Mouse (Mus musculus) forebrain, embryonic 10.5 days (tissue): Measurements from ENCODE around the gene Sult6b2. TPM values are rescaled to one million over a fixed set of nuclear protein-coding genes. Genes with fewer than 3 reads are reported as not detected.
A peak's percentile ranks its signal among the peaks of the same experiment; 100 is the strongest.

Experiments used
- DNase-seq: peaks from one replicate; pipeline ENCODE4 v3.0.0-alpha.2; 2017; ENCODE audit warnings: low spot score; ENCODE audit errors: extremely low spot score
- H3K27ac ChIP-seq: fragments of 300-500 bp; sonication (generic); 2 replicates; pipeline ENCODE4 v1.5.1; 2016; ENCODE audit warnings: mild to moderate bottlenecking
- H3K27me3 ChIP-seq: fragments of 300-500 bp; sonication (generic); 2 replicates; pipeline ENCODE4 v1.6.1; 2016; ENCODE audit warnings: mild to moderate bottlenecking; ENCODE audit not compliant: poor library complexity, severe bottlenecking
- H3K36me3 ChIP-seq: fragments of 300-500 bp; sonication (generic); replicated peaks from 2 replicates; pipeline ENCODE4 v1.6.1; 2016; ENCODE audit warnings: mild to moderate bottlenecking, moderate library complexity
- H3K4me1 ChIP-seq: fragments of 300-500 bp; sonication (generic); 2 replicates; pipeline ENCODE4 v1.6.1; 2016
- H3K4me3 ChIP-seq: fragments of 300-500 bp; sonication (generic); 2 replicates; pipeline ENCODE4 v1.5.1; 2016; ENCODE audit warnings: mild to moderate bottlenecking, moderate library complexity
- H3K9me3 ChIP-seq: fragments of 300-500 bp; sonication (generic); 2 replicates; pipeline ENCODE4 v1.6.1; 2016; ENCODE audit warnings: mild to moderate bottlenecking, moderate library complexity
- WGBS: fragments of 180-500 bp; shearing (Covaris S2); methylation state at CpG from one replicate; pipeline ENCODE4 v1.1.7; 2016; 5-methylcytosine and 5-hydroxymethylcytosine counted together
- polyA plus RNA-seq: library from polyadenylated mRNA; unstranded; fragments of >200 nt; fragmentation: Nextera tagmentation; extraction: Ambion mirVana; gene quantifications from 2 replicates; pipeline ENCODE4 v1.2.1, GENCODE M21; 2016

Sult6b2 gene
- polyA plus RNA-seq, 1 experiment from 2014 or later: 0.06 TPM

- WGBS: 87% methylated on average over 21 of the region's 21 CpGs
- DNase-seq: no peak
Observed at GRCm38 (mm10) chr6:142786106-142786505, 18.2 kb downstream of the Sult6b2 start.

GRCm38 (mm10) chr6:142785343-142785742, 19.0 kb downstream of the Sult6b2 start:
- Histone ChIP-seq H3K9me3 (no peaks in the 10 kb centered on the region), H3K4me3 (no peak overlapping the region), H3K36me3 (no peaks in the 10 kb centered on the region), H3K27me3 (peaks cover 37% of the 10 kb centered on the region), H3K4me1 (peaks cover 24% of the 10 kb centered on the region), H3K27ac (no peak overlapping the region)
- WGBS: 38% methylated on average over 4 of the region's 4 CpGs
- peak; percentile 51 for DNase-seq

More at GRCm38 (mm10) chr6:142786106-142786505, 18.2 kb downstream of the Sult6b2 start:
- Histone ChIP-seq H3K9me3 (no peaks in the 10 kb centered on the region), H3K4me1 (peaks cover 16% of the 10 kb centered on the region), H3K27ac (no peak overlapping the region), H3K36me3 (no peaks in the 10 kb centered on the region), H3K27me3 (peaks cover 37% of the 10 kb centered on the region), H3K4me3 (no peak overlapping the region)

DNA sequence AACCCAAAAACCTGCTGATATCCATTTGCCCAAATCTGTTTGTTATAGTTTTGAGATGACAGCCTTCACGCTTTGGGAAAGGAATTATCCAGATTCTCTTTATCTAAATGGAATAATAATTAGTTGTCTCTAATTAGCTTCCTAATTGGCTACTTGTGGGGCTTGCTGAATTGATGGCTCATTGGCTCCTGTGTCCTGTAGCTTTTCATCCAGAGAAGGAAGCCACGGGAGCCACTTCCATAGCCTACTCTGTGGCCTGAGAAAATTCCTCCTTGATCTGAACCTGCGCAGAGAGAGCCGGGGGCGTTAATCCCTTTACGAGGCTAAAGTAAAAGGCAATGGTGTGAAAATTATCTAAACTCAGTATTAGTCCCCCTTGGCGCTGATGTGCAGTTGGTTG, 23.0 kb downstream of the Sult6b2 start:
- Histone ChIP-seq H3K9me3 (no peaks in the 10 kb centered on the region), H3K27ac (no peak overlapping the region), H3K36me3 (no peaks in the 10 kb centered on the region; the same call in 1 of the 2 replicates), H3K4me3 (no peak overlapping the region), H3K27me3 (peaks cover 49% of the 10 kb centered on the region), H3K4me1 (peaks cover 36% of the 10 kb centered on the region)
- 32% methylated on average over 7 of the region's 7 CpGs for WGBS
- DNase-seq: peak; percentile 34

- peaks cover 49% of the 10 kb centered on the region for H3K27me3 ChIP-seq
- H3K36me3 ChIP-seq: peaks cover under 1% of the 10 kb centered on the region; the same call in 1 of the 2 replicates
- no peak overlapping the region for H3K4me3 ChIP-seq
- H3K27ac ChIP-seq: 0 out of 2 replicates have a peak overlapping the region, but pooled peaks have one; percentile 6
- H3K4me1 ChIP-seq: peaks cover 40% of the 10 kb centered on the region
- DNase-seq: no peak
- 44% methylated on average over 4 of the region's 4 CpGs for WGBS
- no peaks in the 10 kb centered on the region for H3K9me3 ChIP-seq
Observed at GRCm38 (mm10) chr6:142780574-142781033, 23.7 kb downstream of the Sult6b2 start.

DNA sequence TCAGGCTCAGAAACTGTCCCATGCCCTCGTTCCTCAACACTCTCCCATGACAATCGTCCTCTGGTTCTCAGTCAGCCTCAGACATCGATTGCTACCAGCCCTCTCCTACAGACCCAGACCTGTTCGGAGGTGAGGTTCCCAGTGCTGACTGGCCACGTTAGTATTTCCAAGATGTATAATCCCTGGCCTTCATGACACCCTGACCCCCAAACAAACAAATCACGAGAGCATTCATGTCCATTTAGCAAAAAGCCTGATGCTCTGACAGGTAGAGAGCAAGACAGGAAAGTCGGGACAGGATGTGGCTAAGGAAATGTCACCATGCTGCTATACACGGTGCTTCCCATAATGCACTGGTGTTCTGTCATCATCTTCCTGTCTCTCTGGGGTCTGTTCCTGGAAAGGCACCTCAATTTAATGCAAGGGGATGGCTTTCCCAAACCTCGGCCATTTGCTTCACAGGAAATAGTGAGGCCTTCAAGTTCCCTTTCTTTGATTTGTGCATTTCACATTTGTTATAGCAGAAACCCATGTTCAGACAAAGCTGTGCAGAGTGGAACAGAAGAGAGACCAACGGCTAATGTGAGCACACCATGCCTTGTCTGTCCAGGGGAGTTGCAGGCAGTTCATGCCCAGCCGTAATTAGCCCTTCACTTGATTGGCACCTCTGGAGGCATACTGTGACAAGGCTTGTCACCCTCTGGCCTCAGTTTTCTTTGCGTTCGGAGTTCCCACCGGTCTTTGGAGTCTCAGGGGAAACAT, 24.3 kb downstream of the Sult6b2 start:
- peaks cover 40% of the 10 kb centered on the region for H3K4me1 ChIP-seq
- no peaks in the 10 kb centered on the region for H3K9me3 ChIP-seq
- peak; percentile 45 for DNase-seq
- WGBS: 64% methylated on average over 14 of the region's 14 CpGs
- peak overlapping the region; percentile 6 for H3K27ac ChIP-seq
- H3K36me3 ChIP-seq: peaks cover 7% of the 10 kb centered on the region
- H3K27me3 ChIP-seq: peaks cover 46% of the 10 kb centered on the region
- H3K4me3 ChIP-seq: no peak overlapping the region

GRCm38 (mm10) chr6:142779045-142779811, 25.1 kb downstream of the Sult6b2 start:
- Histone ChIP-seq H3K27me3 (peaks cover 41% of the 10 kb centered on the region), H3K4me1 (peaks cover 40% of the 10 kb centered on the region), H3K9me3 (no peaks in the 10 kb centered on the region), H3K27ac (peak overlapping the region; percentile 6), H3K36me3 (peaks cover 15% of the 10 kb centered on the region), H3K4me3 (no peak overlapping the region)
- no peak for DNase-seq
- 61% methylated on average over 11 of the region's 11 CpGs for WGBS

DNA sequence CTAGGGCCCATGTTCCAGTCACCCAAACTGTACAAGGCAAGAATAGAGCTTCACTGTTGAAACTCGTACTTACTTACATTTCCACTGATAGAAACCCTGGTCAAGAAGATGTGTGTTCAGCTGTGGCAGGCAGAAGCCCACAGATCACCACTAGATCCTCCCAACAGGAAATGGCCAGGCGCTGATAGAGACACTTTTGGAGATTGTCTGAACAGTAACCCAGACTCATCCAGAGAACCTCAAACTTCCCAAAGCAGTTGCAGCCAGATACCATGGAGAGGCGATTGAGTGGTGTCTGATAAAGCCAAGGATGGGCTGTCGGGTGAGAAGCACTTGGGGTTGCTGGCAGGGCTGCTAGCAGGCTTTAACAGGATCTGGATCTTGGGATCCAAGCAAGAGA, 27.4 kb downstream of the Sult6b2 start:
- H3K4me3 ChIP-seq: no peak overlapping the region
- no peak for DNase-seq
- H3K9me3 ChIP-seq: no peaks in the 10 kb centered on the region
- peaks cover 32% of the 10 kb centered on the region for H3K4me1 ChIP-seq
- WGBS: 81% methylated on average over 4 of the region's 4 CpGs
- H3K27me3 ChIP-seq: peaks cover 18% of the 10 kb centered on the region
- H3K27ac ChIP-seq: no peak overlapping the region
- peaks cover 38% of the 10 kb centered on the region for H3K36me3 ChIP-seq

DNA sequence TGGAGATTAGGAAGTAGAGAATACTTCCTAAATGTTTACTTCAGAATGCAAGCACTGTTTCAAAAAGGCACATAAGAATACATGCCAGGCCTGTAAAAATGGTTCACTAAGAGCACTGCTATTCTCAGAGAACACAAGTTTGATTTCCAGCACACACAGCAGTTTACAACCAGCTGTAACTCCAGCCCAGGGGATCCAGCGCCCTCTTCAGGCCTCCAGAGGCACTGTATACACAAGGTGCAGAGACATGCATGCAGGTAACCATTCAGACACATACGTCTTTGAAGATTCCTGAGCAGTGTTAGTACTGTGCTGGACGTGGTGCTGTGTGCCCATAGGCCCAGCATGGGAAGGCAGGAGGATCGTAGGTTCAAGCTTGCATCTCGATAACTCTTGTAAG, 30.7 kb downstream of the Sult6b2 start:
- H3K9me3 ChIP-seq: no peaks in the 10 kb centered on the region
- 93% methylated on average over 5 of the region's 5 CpGs for WGBS
- H3K4me1 ChIP-seq: 0 out of 2 replicates have a peak, but pooled peaks cover 5% of the 10 kb centered on the region
- no peak overlapping the region for H3K4me3 ChIP-seq
- H3K36me3 ChIP-seq: peaks cover 71% of the 10 kb centered on the region
- DNase-seq: no peak
- H3K27ac ChIP-seq: no peak overlapping the region
- H3K27me3 ChIP-seq: peaks cover 8% of the 10 kb centered on the region; the same call in 1 of the 2 replicates

GRCm38 (mm10) chr6:142771643-142772042, 32.7 kb downstream of the Sult6b2 start:
- WGBS: 92% methylated on average over 4 of the region's 4 CpGs
- DNase-seq: no peak
- H3K9me3 ChIP-seq: no peaks in the 10 kb centered on the region
- no peak overlapping the region for H3K4me3 ChIP-seq
- H3K4me1 ChIP-seq: 0 out of 2 replicates have a peak, but pooled peaks cover 5% of the 10 kb centered on the region
- peaks cover 90% of the 10 kb centered on the region for H3K36me3 ChIP-seq
- H3K27me3 ChIP-seq: peaks cover 3% of the 10 kb centered on the region; the same call in 1 of the 2 replicates
- no peak overlapping the region for H3K27ac ChIP-seq

- H3K9me3 ChIP-seq: no peaks in the 10 kb centered on the region
- WGBS: 95% methylated on average over 3 of the region's 3 CpGs
- H3K4me3 ChIP-seq: no peak overlapping the region
- peaks cover 99% of the 10 kb centered on the region for H3K36me3 ChIP-seq
- no peak overlapping the region for H3K27ac ChIP-seq
- H3K27me3 ChIP-seq: no peaks in the 10 kb centered on the region
- DNase-seq: no peak
- no peaks in the 10 kb centered on the region for H3K4me1 ChIP-seq
Observed at GRCm38 (mm10) chr6:142769896-142770295, 34.4 kb downstream of the Sult6b2 start.

- Histone ChIP-seq H3K27me3 (no peaks in the 10 kb centered on the region), H3K4me1 (no peaks in the 10 kb centered on the region), H3K9me3 (no peaks in the 10 kb centered on the region), H3K4me3 (no peak overlapping the region), H3K36me3 (peaks cover 84% of the 10 kb centered on the region), H3K27ac (no peak overlapping the region)
- no peak for DNase-seq
- 96% methylated on average over 9 of the region's 9 CpGs for WGBS
Observed at GRCm38 (mm10) chr6:142767305-142767704, 37.0 kb downstream of the Sult6b2 start.

- 87% methylated on average over 2 of the region's 2 CpGs for WGBS
Observed at GRCm38 (mm10) chr6:142764933-142765332, 39.4 kb downstream of the Sult6b2 start.

GRCm38 (mm10) chr6:142759633-142760032, 44.7 kb downstream of the Sult6b2 start:
- Histone ChIP-seq H3K4me1 (peaks cover 27% of the 10 kb centered on the region), H3K27me3 (peaks cover 17% of the 10 kb centered on the region), H3K36me3 (peaks cover 43% of the 10 kb centered on the region), H3K9me3 (no peaks in the 10 kb centered on the region), H3K4me3 (no peak overlapping the region), H3K27ac (no peak overlapping the region)
- no peak for DNase-seq
- WGBS: 83% methylated on average over 2 of the region's 2 CpGs

More at GRCm38 (mm10) chr6:142764933-142765332, 39.4 kb downstream of the Sult6b2 start:
- H3K27me3 ChIP-seq: no peaks in the 10 kb centered on the region
- no peaks in the 10 kb centered on the region for H3K4me1 ChIP-seq
- peaks cover 81% of the 10 kb centered on the region for H3K36me3 ChIP-seq
- no peak overlapping the region for H3K27ac ChIP-seq
- no peaks in the 10 kb centered on the region for H3K9me3 ChIP-seq
- no peak overlapping the region for H3K4me3 ChIP-seq
- no peak for DNase-seq
